17 mouse cellular contexts compared by ENCODE assay signal in genomic region chr13:49113345-49113744, GRCm38 (mm10). TPM values are rescaled to one million over a fixed set of nuclear protein-coding genes. Genes with fewer than 3 reads are reported as not detected.
"Had no signal": no experiment of that assay in that cellular context is flagged by ENCODE, and none has a peak within 500 bp of the region (broad histone marks: within the 10 kb centered on the region; RNA-seq: fewer than 3 reads in every experiment).

No protein-coding gene starts in this region.

- H3K27ac ChIP-seq: lung, embryonic 15.5 days; macrophage; midbrain, embryonic 13.5 days; midbrain, embryonic 15.5 days; neural tube, embryonic 12.5 days had no signal

- DNase-seq: lung, adult 2 months; lung, postnatal 14 days; lung, postnatal 36 days; right cerebral cortex, postnatal 14 days; thymus, adult 18-20 months; thymus, postnatal 14 days; thymus, postnatal 36 days had no signal

- H3K4me1 ChIP-seq: lung, embryonic 15.5 days had no signal

- H3K27me3 ChIP-seq: lung, embryonic 15.5 days; midbrain, embryonic 13.5 days; midbrain, embryonic 15.5 days; neural tube, embryonic 12.5 days had no signal

- H3K36me3 ChIP-seq: lung, embryonic 15.5 days; midbrain, embryonic 15.5 days; neural tube, embryonic 12.5 days had no signal

- H3K9me3 ChIP-seq: lung, embryonic 15.5 days; midbrain, embryonic 13.5 days; midbrain, embryonic 15.5 days; neural tube, embryonic 12.5 days had no signal

- H3K4me2 ChIP-seq: lung, embryonic 15.5 days; midbrain, embryonic 11.5 days; midbrain, embryonic 13.5 days; midbrain, embryonic 15.5 days; neural tube, embryonic 12.5 days had no signal

- H3K4me3 ChIP-seq: lung, embryonic 15.5 days; megakaryocyte, embryonic 14.5 days; midbrain, embryonic 13.5 days; midbrain, embryonic 15.5 days; neural tube, embryonic 12.5 days had no signal

- ATAC-seq: lung, postnatal 0 days; midbrain, embryonic 13.5 days; midbrain, embryonic 15.5 days had no signal

- H3K9ac ChIP-seq: lung, embryonic 15.5 days; midbrain, embryonic 13.5 days; midbrain, embryonic 15.5 days; neural tube, embryonic 12.5 days had no signal

RNA-seq across cellular contexts. Expression of gene Wnk2, which starts 34.5 kb away (rescaled TPM):
- total RNA-seq: megakaryocyte progenitor cell, adult 5-6 weeks; monocyte, adult 5-6 weeks had no signal
- polyA plus RNA-seq: macrophage had no signal
